Mouse (Mus musculus): ENCODE data around the gene Neu2.

Gene Neu2

GRCm38 (mm10) chr1:87509561-87510165 is at the start of gene Neu2:
Gene Neu2, plus strand, starts transcription at chr1:87509889.
- WGBS, result 2% methylated on average over 56 of the region's 56 CpGs

DNA sequence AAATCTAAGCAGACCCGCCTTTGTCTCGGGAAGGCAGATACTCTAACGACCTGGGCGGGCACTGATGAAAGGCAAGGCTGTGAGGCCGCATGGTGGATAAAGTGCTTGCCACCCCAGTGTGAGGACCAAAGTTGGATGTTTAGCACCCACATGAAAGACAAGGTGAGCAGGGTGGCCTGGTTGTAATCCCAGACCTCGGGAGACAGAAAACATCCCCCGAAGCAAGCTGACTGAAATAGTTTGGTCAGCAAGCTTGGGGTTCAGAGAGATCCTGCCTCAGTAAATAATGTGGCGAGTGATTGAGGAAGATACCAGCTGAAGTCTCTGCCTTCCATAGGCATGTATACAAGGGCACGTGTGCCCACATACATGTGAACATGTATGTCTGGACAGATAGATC is 42.2 kb upstream of the Neu2 start:
- 73% methylated on average over 9 of the region's 9 CpGs for WGBS

DNA sequence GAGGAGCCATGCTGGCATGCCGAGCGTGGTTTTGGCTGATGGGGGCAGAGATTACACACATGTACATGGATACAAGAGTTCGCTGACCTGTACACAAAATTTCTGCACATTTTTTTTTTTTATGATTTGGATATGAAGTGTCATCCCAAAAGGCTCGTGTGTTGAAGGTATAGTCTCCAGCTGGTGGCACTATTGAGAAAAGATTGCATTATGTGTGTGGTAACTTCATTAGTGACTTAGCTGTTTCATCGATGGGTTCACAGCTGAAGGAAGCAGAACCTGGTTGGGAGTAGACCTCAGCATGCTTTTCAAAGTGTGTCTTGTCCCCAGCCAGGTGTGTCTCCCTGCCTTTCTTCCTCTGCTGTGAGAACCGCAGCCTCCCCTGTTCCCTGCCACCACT is 41.4 kb upstream of the Neu2 start:
- WGBS, result 66% methylated on average over 6 of the region's 6 CpGs

GRCm38 (mm10) chr1:87469971-87470370 is 39.7 kb upstream of the Neu2 start, which contains the start of gene Snorc:
Gene Snorc, plus strand, starts transcription at chr1:87470271.
- WGBS, result 46% methylated on average over 8 of the region's 10 CpGs

- WGBS, result 71% methylated on average over 7 of the region's 7 CpGs
These were observed 37.8 kb upstream of the Neu2 start for GRCm38 (mm10) chr1:87471914-87472313.

GRCm38 (mm10) chr1:87472576-87472975 is 37.1 kb upstream of the Neu2 start:
- 64% methylated on average over 7 of the region's 7 CpGs for WGBS

DNA sequence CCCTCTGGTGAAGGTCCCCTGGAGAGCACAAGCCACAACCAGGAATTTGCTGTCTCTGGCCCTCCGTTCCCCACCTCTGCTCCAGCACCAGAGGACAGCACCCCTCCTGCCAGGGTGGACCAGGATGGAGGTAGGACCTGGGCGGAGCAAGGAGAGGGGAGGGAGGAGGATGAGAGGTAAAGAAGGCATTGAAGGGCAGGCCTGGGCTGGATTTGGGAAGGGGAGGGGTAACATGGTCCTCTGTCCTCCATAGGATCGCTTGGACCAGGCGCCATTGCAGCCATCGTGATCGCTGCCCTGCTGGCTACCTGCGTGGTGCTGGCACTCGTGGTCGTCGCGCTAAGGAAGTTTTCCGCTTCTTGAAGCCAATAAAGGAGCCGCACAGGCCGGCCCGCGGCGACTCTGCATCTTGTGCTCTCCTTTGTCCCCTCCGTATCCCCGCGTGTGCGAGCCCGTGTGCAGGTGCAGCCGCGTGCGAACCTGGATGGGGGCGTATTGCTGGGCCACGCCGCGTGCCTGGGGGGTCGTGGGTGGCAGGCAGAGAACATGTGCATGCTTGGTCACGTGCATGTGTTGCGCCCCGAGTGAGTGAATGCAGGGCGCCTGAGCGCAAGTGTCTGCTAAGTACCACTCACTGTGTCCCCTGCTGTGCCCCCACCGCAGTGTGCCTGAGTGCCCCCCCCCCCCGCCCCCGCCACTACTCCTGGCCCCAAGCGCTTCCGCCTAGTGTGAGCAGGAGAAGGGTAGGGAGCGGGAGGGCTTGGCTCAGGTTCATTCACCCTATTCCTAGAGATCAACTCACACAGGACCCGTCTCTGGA is 34.4 kb upstream of the Neu2 start:
- WGBS, result 5% methylated on average over 42 of the region's 42 CpGs

GRCm38 (mm10) chr1:87482546-87482945 is 27.1 kb upstream of the Neu2 start:
- 48% methylated on average over 4 of the region's 4 CpGs for WGBS

GRCm38 (mm10) chr1:87486386-87486785 is 23.3 kb upstream of the Neu2 start:
- 49% methylated on average over 6 of the region's 6 CpGs for WGBS

DNA sequence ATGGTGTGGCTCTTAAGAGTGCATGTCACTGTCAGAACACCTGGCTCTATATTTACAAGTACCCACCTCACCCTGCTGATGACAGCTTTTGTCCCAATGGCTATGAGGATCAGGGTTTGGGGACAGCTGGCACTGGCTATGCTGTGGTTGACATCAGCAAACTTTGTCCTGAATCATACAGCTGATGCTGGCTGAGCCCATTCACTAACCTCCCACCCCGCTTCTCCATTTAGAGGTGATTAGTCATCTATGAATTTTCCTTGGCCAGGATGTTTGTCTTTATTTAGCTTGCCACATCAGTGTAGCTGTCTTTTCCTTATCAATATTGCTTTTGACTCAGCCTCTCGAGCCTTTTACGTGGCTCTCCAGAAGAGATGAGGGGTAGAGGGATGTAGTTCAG is 17.4 kb upstream of the Neu2 start:
- 52% methylated on average over 3 of the region's 3 CpGs for WGBS

GRCm38 (mm10) chr1:87493542-87493941 is 16.1 kb upstream of the Neu2 start:
- 43% methylated on average over 4 of the region's 4 CpGs for WGBS

DNA sequence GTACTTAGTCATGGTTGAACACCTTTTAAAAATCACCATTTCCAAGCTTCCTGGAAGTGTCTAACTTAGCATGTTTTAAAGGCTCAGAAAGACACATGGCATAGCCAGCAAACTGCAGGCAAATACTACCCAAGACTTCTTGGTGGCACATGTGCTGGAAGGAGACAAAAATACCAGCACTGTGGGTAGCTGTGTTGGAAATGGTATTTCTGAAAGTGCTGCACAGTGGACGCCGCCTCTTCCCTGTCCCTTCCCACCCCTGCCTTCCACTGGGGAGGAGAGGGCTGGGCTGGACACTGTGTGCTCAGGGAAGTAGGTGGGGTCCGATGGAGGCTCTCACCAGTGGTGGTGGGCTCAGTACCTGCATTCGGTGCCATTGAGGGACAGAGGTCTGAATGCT is 4.2 kb upstream of the Neu2 start:
- 61% methylated on average over 4 of the region's 4 CpGs for WGBS

GRCm38 (mm10) chr1:87507857-87508256 is 1.8 kb upstream of the Neu2 start:
- WGBS, result 38% methylated on average over 6 of the region's 6 CpGs

DNA sequence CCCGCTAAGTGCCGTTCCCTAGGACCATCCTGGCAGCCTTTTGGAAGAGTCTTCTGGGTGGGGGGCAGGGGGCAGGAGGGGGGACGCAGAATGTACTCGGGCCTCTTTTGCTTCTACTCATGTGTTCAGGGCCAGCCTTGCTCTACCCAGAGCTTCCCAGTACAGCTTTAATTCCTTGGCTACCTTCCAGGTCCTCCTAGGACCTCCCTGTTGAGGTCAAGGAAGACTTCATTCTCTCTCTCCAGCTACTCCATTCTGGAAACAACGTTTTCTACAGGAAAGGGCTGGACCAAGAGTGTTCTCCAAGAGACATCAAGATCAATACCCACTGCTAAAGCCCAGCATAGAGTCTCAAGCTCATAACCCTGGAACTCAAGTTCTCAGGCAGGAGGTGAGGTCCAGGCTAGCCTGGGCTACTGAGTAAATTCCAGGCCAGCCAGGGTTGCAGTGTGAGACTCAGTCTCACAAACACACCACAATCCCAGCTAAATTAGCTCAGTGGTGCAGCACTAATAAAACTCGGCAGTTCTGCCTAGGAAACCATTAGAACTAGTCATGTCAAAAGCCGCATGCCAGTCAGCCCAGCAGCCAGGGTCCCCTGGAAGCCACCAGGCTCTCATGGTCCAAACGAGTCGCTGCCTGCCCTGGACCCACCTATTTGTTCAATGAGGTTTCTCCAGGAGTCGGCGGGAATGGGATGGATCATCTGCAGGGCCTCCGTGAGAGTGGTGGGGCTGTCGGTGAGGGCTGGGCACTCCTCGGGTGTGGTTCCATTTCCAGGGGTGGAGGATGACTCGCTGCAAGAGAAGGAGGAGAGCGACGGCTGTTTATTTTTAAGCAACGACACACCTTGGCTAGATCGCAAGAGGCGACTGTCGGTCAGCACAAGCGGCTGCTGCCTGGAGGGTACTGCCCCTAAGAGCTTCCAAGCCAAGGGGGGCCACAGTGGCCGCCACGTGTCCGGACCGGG is 813 bp upstream of the Neu2 start:
- 11% methylated on average over 26 of the region's 26 CpGs for WGBS

- under 1% methylated on average over 46 of the region's 61 CpGs for WGBS
These were observed 540 bp downstream of the Neu2 start for GRCm38 (mm10) chr1:87510166-87510691.

DNA sequence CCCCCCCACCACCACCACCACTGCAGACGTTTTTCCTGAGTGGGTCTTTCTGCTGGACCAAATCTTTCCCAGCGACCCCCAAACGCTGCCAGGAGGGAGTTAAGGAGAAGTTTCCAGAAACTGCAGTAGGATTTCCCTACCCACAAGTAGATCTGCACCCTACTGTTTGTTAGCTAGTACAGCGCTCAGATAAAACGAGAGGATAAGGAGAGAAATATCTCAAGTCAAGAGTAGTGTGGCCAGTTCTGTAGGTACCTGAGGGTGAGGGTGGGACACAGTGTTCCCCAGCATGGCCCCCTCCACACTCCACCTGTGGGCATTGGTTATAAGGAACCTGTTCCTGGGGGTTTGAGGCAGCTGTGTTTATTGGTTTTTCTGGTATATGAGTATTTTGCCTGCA is 1.2 kb downstream of the Neu2 start:
- WGBS, result 8% methylated on average over 5 of the region's 5 CpGs

DNA sequence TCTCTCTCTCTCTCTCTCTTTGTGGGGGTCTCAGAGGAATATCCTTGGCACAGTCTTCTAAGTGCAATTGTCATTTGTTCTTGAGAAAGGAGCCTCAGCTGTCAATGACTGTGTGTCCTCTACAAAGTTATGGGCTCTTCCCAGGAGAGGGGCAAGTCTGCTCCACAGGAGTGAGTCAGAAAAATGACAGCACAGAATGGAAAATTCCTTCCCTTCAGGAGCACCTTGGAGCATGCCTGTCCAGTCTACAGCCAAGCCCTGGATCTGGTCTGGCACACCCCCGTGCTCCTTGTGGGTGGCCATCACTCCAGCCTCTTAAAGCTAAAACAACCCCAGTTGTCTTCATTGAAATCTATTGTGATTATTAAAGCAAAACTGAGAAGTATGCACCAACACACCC is 11.8 kb downstream of the Neu2 start:
- 50% methylated on average over 1 of the region's 1 CpGs for WGBS

DNA sequence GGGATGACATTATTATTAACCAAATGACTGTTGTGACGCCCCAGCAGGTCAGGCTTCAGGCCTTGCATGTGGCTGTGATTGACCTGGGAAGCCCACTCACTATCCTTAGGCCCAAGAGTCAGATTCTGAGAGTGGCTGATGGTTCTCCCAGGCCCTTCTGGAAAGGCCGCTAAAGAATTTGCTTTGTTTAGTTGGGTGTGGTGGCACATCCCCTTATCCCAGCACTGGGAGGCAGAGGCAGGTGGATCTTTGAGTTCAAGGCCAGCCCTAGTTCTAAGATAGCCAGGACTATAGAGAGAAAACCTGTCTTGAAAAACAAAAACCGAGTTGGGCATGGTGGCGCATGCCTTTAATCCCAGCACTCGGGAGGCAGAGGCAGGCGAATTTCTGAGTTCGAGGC is 15.4 kb downstream of the Neu2 start:
- 94% methylated on average over 7 of the region's 7 CpGs for WGBS

DNA sequence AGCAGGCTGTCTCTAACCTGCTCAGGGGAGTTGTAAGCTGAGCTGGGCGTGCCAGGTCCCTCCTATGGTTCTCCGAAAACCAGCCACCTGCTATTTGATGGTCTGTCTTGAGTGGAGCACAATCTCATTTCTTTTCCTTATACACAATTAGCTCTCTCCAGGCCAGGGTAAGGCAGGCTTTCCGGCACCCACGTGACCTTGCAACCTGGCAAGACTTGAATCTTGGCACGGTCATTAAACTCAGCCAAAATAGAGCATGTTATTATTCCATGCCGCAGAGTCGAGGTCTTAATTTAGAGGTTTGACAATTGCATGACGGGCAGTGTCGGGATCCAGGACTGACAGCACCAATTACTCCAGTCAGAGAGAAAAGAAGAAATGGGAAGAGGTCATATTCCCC is 17.5 kb downstream of the Neu2 start:
- WGBS, result 78% methylated on average over 9 of the region's 9 CpGs

GRCm38 (mm10) chr1:87532346-87532745 is 22.7 kb downstream of the Neu2 start:
- WGBS, result 91% methylated on average over 4 of the region's 4 CpGs

GRCm38 (mm10) chr1:87534118-87534517 is 24.4 kb downstream of the Neu2 start:
- 54% methylated on average over 3 of the region's 3 CpGs for WGBS

GRCm38 (mm10) chr1:87537008-87537407 is 27.3 kb downstream of the Neu2 start:
- WGBS, result 66% methylated on average over 1 of the region's 1 CpGs

Data from cerebral cortex, adult 2 months (tissue).